Mouse (Mus musculus) gonadal fat pad, adult 2 months (tissue): ENCODE measurements around the gene Vmn1r236. TPM values are rescaled to one million over a fixed set of nuclear protein-coding genes. Genes with fewer than 3 reads are reported as not detected.
A peak's percentile ranks its signal among the peaks of the same experiment; 100 is the strongest.

Source experiments
- DNase-seq: peaks from one replicate; pipeline ENCODE4 v3.0.0-alpha.2; 2012; ENCODE audit warnings: low read depth
- polyA plus RNA-seq: library from polyadenylated mRNA; depleted of rRNA; stranded (reverse); fragments of >200 nt; gene quantifications from 2 replicates; pipeline ENCODE4 v1.2.3, GENCODE M21; 2012; rRNA removed

Gene Vmn1r236
- polyA plus RNA-seq = not detected in 2 replicates

DNA sequence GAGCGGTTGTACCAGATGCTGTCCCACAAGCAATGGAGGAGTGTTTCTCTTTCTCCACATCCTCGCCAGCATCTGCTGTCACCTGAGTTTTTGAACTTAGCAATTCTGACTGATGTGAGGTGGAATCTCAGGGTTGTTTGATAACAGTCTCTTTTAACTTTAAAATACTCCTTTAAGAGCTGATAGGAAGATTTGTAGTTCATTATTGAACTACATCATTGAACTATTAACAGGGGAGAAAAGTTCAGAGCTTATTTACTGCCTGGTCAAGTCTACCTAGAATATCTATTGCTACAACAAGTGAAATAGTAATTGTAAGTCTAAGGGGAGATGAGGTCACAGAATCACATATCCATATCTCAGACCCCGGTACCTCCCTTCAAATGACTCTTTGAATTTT, at the start of gene Vmn1r236:
Gene Vmn1r236 (plus strand): TSS at position 301 of the 400 bp plus-strand sequence.
- DNase-seq = no peak

DNA sequence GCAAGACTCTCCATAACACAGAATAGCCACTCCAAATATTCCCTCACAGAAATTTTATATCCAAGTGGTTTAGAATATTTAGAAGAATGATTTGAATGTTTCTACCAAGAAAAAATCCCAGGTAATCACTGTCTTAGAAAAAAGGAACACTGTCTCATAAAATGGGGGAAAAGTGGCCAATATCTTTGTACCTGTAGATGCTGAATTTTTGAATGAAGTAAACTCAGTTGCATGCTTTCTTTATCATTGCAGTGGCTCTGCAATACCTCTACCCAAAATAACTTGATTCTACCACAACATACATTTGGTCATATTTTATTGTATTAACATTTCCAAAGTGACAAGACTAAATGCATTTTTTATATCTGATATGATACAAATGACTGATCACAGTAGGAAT, 26.6 kb upstream of the Vmn1r236 start, which contains the start of gene Vmn1r235:
Gene Vmn1r235 (plus strand): TSS at position 301 of the 400 bp plus-strand sequence.
- no peak for DNase-seq

DNA sequence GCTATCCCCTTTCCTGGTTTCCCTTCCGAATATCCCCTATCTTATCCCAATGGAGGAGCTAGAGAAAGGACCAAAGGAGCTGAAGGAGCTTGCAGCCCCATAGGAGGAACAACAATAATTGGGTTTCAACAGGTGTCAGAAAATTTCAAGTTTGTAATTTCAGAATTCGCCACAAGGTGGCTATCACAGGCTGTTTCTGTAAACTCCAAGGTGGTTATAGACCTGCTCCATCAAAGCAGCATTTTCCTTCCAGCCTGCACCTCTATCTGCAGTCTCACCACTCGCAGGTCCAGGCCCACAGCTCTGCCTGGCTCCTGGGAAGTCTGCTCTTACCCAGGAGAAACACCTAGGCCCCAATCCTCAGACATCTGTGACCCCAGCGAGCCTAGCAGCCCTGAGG, 10.6 kb upstream of the Vmn1r236 start:
- peak; percentile 2 for DNase-seq

DNA sequence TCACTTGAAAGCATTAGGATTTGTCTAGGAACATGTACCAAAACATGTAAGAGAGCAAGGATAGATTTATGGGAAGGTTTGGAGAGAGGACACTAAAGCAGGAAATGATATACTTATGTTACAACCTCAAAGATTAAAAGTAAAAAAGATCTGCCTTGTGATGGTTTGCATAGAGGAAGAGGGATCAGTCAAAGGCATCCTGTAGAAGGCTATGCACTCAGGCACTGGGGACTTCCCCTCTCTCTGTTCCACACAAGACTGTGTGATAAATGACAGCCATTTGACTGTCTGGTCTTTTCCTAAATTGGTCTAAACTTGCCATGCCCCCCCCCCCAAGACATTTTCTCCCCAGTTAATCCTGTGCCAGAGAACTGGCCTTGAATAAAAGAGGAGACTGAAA, 1.7 kb downstream of the Vmn1r236 start:
- DNase-seq = no peak

DNA sequence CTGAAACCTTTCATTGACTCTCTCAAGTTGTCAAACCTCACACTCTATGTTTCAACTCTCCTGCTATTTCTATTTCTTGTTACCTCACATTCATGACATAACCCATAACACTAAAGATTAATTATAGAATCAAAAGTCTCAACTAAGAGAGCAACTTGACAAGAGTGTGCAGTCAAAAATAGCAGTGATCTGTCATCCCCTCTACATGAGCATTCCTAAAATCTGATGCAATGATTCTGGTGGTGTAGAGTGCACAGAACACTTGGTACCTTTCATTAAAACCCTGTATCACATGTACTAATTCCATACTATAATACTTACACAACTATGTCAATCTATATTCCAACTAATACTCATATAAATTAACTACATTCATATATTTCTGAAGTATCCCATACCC, 7.0 kb downstream of the Vmn1r236 start:
- DNase-seq = no peak

DNA sequence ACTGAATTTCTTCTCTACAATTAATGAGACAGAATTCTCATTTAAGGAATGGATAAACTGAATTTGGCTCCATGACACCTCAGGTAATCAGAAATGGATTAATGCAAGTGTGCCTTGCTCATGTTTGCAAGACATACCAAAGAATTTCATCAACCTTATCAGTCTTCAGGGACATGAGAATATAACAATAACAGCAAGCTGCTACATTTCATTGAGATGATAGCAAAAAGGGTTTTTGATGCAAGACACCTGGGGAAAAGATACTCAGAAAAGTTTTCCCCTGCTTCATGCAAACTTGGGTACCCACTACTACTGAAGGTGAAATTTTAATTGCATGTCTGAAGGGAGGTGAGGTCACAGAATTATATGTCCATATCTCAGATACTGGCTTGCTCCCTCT, 28.8 kb downstream of the Vmn1r236 start, which contains the start of gene Vmn1r237:
Gene Vmn1r237 (plus strand): TSS at position 301 of the 400 bp plus-strand sequence.
- DNase-seq = no peak

Other genes with a start within 250 kb of the Vmn1r236 start
- not detected in 2 replicates for gene Vmn1r234, start 56.9 kb upstream of the Vmn1r236 start, polyA plus RNA-seq
- gene Vmn1r235, start 26.5 kb upstream of the Vmn1r236 start, polyA plus RNA-seq = not detected in 2 replicates
- not detected in 2 replicates for gene Vmn1r237, start 28.9 kb downstream of the Vmn1r236 start, polyA plus RNA-seq
- gene Zfp677, start 100.8 kb downstream of the Vmn1r236 start, polyA plus RNA-seq = 0.49 and 0.53 TPM in 2 replicates
- 1.1 and 1.6 TPM in 2 replicates for gene Zfp54, start 140.3 kb downstream of the Vmn1r236 start, polyA plus RNA-seq
- gene Zfp51, start 167.4 kb downstream of the Vmn1r236 start, polyA plus RNA-seq = 1.2 and 1.6 TPM in 2 replicates
- gene Zfp53, start 206.1 kb downstream of the Vmn1r236 start, polyA plus RNA-seq = 2.0 and 2.5 TPM in 2 replicates